Mouse (Mus musculus) heart, postnatal 0 days (tissue): ENCODE results near the gene Tmcc1.

Experiments used
- CTCF ChIP-seq: IDR thresholded peaks from 2 replicates; pipeline ENCODE4 v1.5.1; 2016; ENCODE audit warnings: antibody characterized with exemption, control low read depth, low read depth
- EP300 ChIP-seq: IDR thresholded peaks from 2 replicates; pipeline ENCODE4 v1.6.1; 2016; ENCODE audit warnings: antibody characterized with exemption, low read depth

DNA sequence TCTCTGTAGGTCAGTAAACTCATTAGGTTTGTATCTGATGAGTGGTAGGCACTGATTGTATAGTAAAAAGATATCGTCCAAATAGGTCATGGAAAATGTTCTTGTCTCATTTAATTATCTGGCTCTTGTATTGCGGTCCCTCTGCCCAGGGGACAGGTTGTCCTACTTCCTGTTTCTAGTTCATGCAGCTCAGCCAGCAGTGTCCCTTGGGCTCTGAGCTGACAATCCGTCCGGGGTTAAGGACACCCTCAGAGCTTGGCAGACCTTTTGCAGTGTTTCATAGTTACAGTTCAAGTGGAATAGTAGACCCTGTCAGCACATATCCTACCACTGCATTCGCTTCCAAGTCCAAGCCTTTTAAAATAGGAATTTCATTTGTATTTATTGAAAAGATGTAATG, 42.0 kb upstream of the Tmcc1 start:
- TF ChIP-seq CTCF: no peak
- no peak for TF ChIP-seq EP300
